Mouse (Mus musculus): ENCODE data around the gene Mark1. TPM values are rescaled to one million over a fixed set of nuclear protein-coding genes. Genes with fewer than 3 reads are reported as not detected.

The Mark1 gene
- total RNA-seq, 1 experiment from 2014 or later: not detected

DNA sequence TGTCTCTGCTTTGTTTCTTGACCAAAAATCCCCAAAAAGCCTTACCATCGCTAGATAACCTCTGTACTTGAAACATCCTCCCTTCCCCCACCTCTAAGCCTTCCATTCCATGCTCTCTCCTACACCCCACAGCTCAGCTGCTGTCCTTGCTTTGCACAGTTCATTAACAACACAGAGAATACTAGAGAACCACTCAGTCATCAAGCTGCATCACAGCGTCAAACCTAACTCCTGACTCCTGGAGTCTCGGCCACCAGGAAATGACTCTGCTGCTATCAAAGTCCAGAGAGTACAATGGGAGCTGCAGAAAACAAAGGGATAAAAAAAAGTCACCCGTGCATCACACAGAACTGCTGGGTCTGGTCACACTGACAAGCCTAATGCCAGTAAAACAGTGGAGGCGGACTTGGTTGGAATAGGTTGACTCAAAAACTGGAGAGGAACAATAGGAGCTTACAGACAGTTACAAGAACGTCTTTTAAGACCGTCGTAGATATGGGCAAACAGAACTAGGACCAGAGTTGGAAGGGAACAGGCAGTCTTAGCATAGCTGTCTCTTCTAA lies 27.1 kb downstream of the Mark1 start:
- ATAC-seq (replicated peaks in 1 of 2; ENCODE audit: insufficient read depth in 1 of 2, low FRiP score in 2 of 2, low TSS enrichment in 1 of 2, low read depth in 1 of 2, poor library complexity in 2 of 2, severe bottlenecking in 2 of 2): no peak

DNA sequence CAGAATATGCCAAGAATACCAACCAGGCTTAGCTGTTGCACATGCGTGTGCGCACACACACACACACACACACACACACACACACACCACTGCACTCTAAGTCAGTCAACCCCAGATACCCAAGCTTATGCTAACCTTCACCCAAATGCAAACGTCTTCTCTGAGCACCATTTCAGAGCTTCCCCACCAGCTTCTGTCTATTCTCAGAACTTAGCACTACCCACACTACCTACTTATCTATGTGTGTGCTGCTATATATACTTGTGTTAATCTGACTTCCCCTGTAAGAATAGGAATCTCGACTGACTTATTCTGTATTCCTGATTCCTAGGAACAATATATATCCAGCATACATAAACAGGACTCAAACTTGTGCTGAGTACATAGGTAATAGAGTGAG lies 30.0 kb downstream of the Mark1 start:
- ATAC-seq (replicated peaks in 1 of 2; ENCODE audit: insufficient read depth in 1 of 2, low FRiP score in 2 of 2, low TSS enrichment in 1 of 2, low read depth in 1 of 2, poor library complexity in 2 of 2, severe bottlenecking in 2 of 2): no peak

DNA sequence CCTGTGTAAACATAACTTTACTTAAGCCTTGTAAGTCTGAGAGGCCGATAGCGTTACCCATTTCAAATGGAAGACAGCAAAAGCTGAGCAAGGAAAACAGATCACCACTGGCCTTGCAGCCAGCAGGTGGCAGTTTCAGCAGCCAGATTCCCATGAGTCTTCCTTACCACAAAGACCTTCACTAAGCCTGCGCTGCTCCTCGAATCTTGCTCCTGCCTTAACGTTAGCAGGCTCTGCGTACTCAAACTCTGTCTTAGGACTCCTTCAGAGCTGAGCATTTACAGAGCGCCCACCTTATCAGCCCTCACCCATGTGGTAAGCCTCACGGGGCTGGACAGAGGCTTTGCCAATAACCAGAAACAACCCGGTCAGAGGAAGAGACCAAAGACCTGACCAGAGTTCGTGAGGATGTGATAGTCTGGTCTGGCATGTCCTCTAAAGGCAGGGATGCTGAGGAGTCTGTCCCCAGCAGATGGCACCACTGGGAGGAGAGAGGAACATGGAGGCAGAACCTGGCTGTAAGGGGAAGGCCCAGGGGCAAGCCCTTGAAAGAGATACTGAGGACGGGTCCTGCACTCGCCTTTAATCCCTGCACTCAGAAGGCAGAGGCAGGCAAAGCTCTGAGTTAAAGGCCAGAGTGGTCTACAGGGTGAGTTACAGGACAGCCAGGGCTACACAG lies 33.5 kb downstream of the Mark1 start:
- peak; percentile 39 to 40; a peak in 2 of 4 replicates for ATAC-seq (replicated peaks in 1 of 2; ENCODE audit: insufficient read depth in 1 of 2, low FRiP score in 2 of 2, low TSS enrichment in 1 of 2, low read depth in 1 of 2, poor library complexity in 2 of 2, severe bottlenecking in 2 of 2)

DNA sequence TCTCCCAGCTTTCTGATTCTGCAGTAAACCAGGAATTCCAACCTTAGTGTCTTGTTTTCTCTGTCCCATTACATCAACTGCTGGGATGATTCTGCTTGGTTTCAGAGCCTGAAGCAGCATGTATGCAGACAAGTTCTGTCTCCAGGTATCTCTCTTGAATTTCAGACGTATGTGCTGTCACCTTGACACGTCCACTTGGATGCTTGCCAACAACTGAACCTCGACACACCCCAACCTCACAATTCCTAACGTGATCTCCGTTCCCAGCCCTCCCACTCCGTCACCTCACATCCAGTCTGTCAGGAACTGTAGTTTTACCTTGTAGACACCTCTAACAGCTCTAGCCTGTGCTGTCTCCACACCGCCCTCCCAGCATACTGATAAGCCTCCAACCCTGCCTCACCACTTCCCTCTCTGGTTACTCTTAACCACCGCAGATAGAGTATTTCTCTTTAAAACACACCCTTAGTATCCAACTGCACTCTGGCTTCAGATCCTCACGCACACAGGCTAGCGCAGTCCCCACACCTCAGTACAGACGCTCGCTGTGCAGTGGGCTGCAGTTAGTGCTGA lies 36.2 kb downstream of the Mark1 start:
- ATAC-seq (replicated peaks in 1 of 2; ENCODE audit: insufficient read depth in 1 of 2, low FRiP score in 2 of 2, low TSS enrichment in 1 of 2, low read depth in 1 of 2, poor library complexity in 2 of 2, severe bottlenecking in 2 of 2): peak; percentile 89

DNA sequence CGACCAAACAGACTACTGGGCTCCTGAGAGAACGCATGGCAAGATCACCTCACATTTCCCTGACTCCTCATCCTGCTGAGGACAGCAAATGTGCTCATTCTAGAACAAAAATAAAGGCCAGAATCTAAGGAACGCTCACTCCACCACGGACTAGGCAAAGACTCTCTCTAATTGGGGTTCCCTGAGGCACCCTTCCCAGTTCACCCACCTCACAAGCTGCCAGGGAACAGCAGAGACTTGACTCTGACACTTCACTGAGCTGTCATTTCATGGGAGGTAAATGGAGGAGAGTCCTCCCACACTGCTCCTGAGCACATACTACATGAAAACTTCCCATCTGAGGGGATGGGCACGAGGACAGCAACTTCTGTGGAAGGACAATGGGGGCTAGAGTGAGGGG lies 37.5 kb downstream of the Mark1 start:
- no peak for ATAC-seq (replicated peaks in 1 of 2; ENCODE audit: insufficient read depth in 1 of 2, low FRiP score in 2 of 2, low TSS enrichment in 1 of 2, low read depth in 1 of 2, poor library complexity in 2 of 2, severe bottlenecking in 2 of 2)

DNA sequence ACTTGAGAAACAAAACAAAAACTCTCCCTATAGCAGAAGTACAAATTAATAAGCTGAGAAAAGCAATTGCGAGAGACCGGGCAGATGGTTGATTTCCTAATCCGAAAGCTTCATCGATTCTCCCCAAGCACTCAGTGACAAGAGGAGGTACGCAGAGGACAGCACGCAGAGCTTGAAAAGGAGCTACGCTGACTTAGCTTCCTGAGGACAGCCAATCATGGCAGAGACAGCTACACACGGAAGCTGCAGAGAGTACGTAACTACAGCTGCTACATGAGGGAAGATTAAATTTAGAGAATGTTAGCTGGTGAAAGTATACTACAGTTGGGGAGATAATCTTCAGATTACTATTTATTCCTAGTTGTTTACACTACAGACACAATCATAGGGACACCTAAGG lies 40.6 kb downstream of the Mark1 start:
- no peak for ATAC-seq (replicated peaks in 1 of 2; ENCODE audit: insufficient read depth in 1 of 2, low FRiP score in 2 of 2, low TSS enrichment in 1 of 2, low read depth in 1 of 2, poor library complexity in 2 of 2, severe bottlenecking in 2 of 2)

DNA sequence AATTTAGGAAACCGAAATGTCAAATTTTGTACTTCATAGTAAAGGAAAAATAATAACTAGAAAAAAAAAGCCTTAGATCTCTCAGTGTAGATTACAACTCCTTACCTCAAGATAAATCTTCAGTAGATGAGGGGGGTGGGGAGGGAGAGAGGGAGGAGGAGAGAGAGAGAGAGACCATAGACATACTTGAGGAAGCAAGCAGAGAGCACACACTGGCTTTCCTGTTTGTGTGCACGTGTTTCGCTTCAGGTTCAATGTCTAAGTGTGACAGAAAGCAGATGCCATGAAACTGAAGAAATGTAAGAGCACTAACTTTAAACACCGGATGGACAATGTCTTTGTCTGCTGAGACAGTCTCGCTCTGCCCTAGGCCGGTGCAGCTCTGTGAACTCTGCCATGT lies 41.0 kb downstream of the Mark1 start:
- no peak for ATAC-seq (replicated peaks in 1 of 2; ENCODE audit: insufficient read depth in 1 of 2, low FRiP score in 2 of 2, low TSS enrichment in 1 of 2, low read depth in 1 of 2, poor library complexity in 2 of 2, severe bottlenecking in 2 of 2)

DNA sequence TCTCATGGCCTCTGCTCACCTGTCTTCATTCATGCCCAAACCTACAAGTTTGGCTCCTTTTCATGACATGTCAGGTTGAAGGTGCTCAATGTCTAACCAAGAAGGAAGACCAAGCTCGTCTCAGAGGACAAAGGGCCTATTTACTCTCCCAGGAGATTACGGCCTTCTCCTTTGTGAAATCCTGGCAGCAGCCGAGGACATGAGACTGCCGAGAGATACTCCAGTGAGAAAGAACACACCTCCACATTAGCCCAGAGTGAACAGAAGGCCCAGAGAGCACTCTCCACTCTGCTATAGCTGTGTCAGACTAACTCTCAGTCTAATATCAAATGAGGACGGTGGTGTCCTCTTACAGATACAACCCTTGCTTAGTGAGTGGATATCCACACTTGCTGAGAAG lies 47.6 kb downstream of the Mark1 start:
- no peak for ATAC-seq (replicated peaks in 1 of 2; ENCODE audit: insufficient read depth in 1 of 2, low FRiP score in 2 of 2, low TSS enrichment in 1 of 2, low read depth in 1 of 2, poor library complexity in 2 of 2, severe bottlenecking in 2 of 2)

DNA sequence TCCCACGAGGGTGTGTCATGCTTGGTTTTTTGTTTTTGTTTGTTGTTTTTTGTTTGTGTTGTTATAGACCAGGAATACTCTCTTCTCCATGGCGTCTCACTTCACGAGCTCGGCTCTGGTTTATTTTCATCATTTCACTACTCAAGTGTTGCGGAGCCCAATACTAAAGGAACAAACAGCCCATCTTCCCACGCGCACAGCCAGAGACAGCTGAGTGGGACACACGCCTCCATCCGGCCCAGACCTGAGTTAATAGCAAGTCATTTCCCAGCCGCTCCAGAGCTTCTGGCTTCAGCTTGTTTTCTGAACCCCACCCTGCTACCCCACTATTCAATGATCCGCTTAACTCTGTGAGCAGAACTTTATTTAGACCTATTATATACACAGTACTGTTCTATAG lies 48.3 kb downstream of the Mark1 start:
- no peak for ATAC-seq (replicated peaks in 1 of 2; ENCODE audit: insufficient read depth in 1 of 2, low FRiP score in 2 of 2, low TSS enrichment in 1 of 2, low read depth in 1 of 2, poor library complexity in 2 of 2, severe bottlenecking in 2 of 2)

DNA sequence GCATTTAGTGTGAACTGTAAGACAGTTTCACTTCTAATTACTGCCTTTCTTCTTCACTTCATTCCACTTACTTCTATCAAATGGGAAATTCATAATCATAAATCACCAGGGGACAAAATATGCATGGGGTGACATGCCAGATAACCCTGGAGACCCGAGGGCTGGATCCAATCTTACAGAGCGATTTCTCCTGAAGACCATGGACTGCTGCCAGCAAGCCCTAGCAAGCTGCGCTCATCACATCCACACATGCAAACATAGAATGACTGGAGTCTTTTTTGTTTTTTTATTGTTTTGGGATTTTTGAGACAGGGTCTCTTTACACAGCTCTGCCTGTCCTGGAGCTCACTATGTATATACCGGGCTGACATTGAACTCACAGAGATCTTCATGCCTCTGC lies 61.3 kb downstream of the Mark1 start:
- no peak for ATAC-seq (replicated peaks in 1 of 2; ENCODE audit: insufficient read depth in 1 of 2, low FRiP score in 2 of 2, low TSS enrichment in 1 of 2, low read depth in 1 of 2, poor library complexity in 2 of 2, severe bottlenecking in 2 of 2)

DNA sequence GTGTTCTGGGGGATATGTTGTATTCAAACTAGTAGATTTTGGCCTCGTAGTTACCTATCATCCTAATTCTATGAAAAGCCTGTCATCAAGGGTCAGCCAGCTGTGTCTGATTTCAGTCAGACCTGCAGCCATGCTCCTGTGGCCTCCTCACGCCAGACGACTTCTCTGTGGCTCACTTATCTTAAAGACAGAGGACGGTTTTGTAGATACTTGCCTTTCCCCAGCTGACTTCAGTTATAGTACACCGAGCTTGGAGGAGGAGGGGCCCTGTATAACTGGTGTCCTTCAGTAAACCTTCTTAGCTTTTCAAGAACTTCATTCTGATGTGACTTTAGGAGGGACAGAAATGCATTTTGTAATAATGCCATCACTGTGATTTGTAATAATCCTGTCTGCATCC lies 63.4 kb downstream of the Mark1 start:
- no peak for ATAC-seq (replicated peaks in 1 of 2; ENCODE audit: insufficient read depth in 1 of 2, low FRiP score in 2 of 2, low TSS enrichment in 1 of 2, low read depth in 1 of 2, poor library complexity in 2 of 2, severe bottlenecking in 2 of 2)

DNA sequence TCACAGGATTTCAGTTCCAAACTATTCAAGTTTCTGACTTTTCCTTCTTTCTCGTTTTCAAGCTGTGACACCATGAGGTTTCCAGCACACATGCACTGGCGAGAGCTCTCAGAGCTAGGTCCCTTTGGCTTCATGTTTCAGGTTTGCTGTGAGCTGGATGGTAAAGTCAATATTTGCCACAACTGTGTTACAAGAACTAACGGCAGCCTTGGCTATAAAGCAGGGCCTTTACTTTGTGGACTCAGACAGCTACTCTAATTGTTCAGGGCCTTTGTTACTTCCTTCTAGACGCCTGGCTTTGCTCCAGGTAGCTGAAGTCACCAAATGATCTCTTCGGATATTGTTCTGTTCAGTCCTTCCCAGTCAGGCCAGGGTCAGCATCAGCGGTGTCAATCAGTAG lies 63.9 kb downstream of the Mark1 start:
- ATAC-seq (replicated peaks in 1 of 2; ENCODE audit: insufficient read depth in 1 of 2, low FRiP score in 2 of 2, low TSS enrichment in 1 of 2, low read depth in 1 of 2, poor library complexity in 2 of 2, severe bottlenecking in 2 of 2): no peak

DNA sequence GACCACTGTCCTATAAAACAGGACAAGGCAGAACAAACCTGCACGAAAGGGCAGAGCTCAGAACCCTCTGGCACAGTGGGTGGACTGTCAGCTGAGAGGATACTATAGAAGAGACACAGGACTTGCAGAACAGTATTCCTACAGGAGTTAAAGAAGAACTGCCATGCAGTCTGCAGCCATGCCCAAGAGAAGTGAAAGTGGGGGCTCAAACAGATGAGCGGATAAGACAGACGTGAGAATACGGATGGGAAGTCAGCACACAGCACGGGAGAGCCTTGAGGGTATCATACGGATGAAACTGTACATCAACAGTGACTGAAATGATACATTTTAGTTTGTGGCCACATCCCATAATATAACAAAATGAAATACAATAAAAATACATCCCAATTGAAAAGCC lies 68.3 kb downstream of the Mark1 start:
- ATAC-seq (replicated peaks in 1 of 2; ENCODE audit: insufficient read depth in 1 of 2, low FRiP score in 2 of 2, low TSS enrichment in 1 of 2, low read depth in 1 of 2, poor library complexity in 2 of 2, severe bottlenecking in 2 of 2): no peak

DNA sequence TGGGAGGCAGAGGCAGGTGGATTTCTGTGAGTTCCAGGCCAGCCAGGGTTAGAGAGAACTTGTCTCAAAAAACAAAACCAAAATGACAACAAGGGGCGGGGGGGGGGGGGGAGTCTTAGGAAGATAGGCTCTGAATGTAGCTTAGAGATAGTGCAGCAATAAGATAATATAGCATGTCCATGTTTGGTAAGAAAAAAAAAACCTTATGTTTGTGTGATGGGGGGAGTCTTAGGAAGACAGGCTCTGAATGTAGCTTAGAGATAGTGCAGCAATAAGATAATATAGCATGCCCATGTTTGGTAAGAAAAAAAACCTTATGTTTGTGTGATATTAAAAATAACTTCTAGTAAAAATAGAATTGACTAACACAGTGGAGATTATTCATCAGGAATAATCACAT lies 71.0 kb downstream of the Mark1 start:
- no peak for ATAC-seq (replicated peaks in 1 of 2; ENCODE audit: insufficient read depth in 1 of 2, low FRiP score in 2 of 2, low TSS enrichment in 1 of 2, low read depth in 1 of 2, poor library complexity in 2 of 2, severe bottlenecking in 2 of 2)

DNA sequence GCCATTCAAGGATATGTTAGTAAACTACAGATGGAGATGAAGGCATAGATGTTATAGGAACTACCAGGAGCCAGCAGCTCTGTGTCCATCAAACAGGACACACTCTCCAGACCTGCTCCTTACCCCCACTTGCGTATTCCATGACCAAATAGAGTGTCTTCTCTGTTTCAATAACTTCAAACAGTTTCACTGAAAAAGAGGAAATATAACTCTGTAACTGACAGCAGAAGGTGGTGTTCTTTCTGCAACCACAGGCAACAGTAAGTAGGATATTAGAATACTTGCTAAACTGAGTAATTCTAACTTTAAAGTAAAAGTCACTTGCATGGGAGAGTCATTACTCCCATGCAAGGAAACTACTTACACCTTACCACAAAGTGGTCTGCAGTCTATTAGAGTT lies 71.5 kb downstream of the Mark1 start:
- 0 out of 4 replicates have a peak, but pooled peaks of 1 of the 2 experiments have one; percentile 39 for ATAC-seq (replicated peaks in 1 of 2; ENCODE audit: insufficient read depth in 1 of 2, low FRiP score in 2 of 2, low TSS enrichment in 1 of 2, low read depth in 1 of 2, poor library complexity in 2 of 2, severe bottlenecking in 2 of 2)

DNA sequence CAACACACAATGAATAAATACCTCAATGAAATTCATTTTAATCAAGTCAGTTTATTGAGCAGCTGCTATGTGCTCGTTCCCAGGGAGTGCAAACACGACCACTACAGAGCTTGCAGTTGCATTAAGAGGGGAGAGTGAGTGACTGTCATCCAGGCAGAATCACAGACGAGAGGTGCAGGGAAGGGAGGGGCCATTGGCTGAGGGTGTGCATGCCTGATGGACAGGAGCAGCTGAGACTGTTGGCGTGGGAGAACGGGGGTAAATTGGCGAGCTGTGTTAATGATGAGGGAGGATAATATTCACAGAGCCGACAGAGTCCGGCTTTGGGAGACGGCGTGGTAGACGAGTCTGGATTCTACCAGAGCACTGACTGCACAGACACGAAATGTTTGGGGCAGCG lies 76.5 kb downstream of the Mark1 start:
- no peak for ATAC-seq (replicated peaks in 1 of 2; ENCODE audit: insufficient read depth in 1 of 2, low FRiP score in 2 of 2, low TSS enrichment in 1 of 2, low read depth in 1 of 2, poor library complexity in 2 of 2, severe bottlenecking in 2 of 2)

DNA sequence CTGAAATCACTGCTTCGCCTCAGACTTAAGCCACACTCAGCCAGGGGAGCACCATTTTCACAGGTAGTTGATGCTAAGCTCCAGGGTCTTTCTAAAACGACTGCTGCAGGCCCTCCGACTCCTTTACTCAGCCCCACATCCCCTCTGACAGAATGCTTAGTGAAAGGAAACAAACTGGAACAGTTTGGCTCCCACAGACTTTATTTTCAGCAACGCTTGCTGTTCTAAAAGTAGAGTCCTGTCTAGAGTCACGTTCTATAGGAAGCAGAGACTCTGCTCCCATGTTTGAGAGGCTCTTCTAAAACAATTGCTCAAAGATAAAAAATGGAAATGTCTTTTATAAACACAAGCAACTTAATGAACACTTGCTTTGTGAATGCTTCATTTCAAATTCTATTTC lies 79.3 kb downstream of the Mark1 start:
- ATAC-seq (replicated peaks in 1 of 2; ENCODE audit: insufficient read depth in 1 of 2, low FRiP score in 2 of 2, low TSS enrichment in 1 of 2, low read depth in 1 of 2, poor library complexity in 2 of 2, severe bottlenecking in 2 of 2): no peak

DNA sequence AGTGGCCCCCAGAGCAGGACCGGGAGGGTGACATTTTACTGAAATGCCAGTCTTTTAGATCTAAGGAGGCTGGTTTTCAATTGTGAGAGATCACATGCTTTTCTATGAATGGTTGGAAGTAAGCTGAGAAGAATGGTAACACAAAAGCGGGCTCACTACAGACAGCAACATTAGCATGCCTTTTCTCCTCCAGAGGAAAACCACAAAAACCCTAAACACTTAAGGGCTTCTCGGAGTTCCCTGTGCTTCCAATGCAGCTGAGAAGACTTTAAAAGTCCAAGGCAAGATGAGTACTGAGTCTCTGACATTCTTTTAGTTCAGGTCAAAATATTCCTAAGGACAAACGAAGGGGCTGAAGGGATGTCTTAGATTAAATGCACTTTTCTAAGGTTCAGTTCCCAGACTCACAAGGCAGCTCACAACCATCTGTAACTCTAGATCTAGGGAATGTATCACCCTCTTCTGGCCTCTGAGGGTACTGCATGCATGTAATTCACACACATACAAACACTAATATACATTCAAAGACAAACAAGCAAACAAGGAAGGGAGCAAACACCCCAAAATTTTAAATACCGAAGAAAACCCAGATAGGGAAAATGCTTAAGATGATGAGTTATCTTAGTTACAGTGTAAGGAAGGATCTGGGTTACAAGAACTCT lies 81.0 kb downstream of the Mark1 start:
- peak; percentile 48 to 62; a peak in 2 of 4 replicates for ATAC-seq (replicated peaks in 1 of 2; ENCODE audit: insufficient read depth in 1 of 2, low FRiP score in 2 of 2, low TSS enrichment in 1 of 2, low read depth in 1 of 2, poor library complexity in 2 of 2, severe bottlenecking in 2 of 2)
